In the genomic region with DNA sequence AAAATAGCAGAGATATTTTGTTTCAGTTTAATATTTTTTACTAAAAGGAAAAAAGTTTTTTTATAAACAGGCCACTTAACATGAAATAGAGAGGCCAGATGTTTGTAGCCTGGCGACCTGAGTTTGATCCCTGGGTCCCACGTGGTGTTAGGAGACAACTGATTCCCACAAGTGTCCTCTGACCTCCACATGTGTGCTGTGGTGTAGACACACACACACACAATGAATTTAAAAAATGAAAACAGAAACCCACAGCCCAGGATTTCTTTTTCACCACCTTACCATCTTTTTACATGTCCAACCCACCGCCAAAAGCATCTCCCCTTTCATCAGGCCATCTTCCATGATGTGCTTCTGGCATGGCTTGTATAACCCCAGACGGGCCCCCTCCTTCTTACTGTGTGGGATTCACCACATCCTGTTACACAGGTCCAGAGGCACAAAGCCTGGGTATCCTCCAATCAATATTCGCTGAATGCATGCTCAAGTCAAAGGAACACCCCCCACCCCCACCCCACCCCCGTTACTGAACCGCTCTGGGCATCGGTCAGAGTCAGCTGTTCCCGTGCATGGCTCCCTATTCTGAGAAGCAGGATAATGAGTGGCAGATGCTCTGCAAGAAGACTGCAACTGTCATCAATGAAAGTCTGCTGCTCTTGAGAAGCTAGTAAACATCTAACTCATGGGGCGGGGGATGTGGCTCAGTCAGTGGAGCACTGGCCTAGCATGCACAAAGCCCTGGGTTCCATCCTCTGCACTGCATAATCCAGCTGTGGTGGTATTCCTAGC, we compare ENCODE assay signal across 8 mouse cellular contexts. TPM values are rescaled to one million over a fixed set of nuclear protein-coding genes. Genes with fewer than 3 reads are reported as not detected.
DNase-seq lines count a peak whose midpoint lies in the region; ATAC-seq lines count a peak whose summit lies in the region.

No protein-coding gene starts in this region.

- no peaks in the 10 kb centered on the region for H3K36me3 ChIP-seq in liver, embryonic 12.5 days

- H3K4me3 ChIP-seq in liver, embryonic 12.5 days = no peak overlapping the region

- ATAC-seq in liver, embryonic 12.5 days = peak; percentile 11; the same call in 1 of the 2 replicates

- H3K27ac ChIP-seq in liver, embryonic 12.5 days = peak overlapping the region; percentile 80

- no peaks in the 10 kb centered on the region for H3K9me3 ChIP-seq in liver, embryonic 12.5 days (replicated peaks)

- no peak overlapping the region for H3K9ac ChIP-seq in liver, embryonic 12.5 days

- 29% methylated on average over 10 of the region's 10 CpGs for WGBS in liver, embryonic 12.5 days (ENCODE audit: insufficient replicate concordance)

- DNase-seq in gastrocnemius, postnatal 25 days = peak; percentile 34
- DNase-seq in gastrocnemius, adult 8-10 months (ENCODE audit: low spot score in 2 of 2) = no peak
- DNase-seq in 3T3-L1 (ENCODE audit: low read depth, low spot score) = peak; percentile 60
- peak; percentile 37 for DNase-seq in embryo, embryonic 11 days
- DNase-seq in adipocyte (ENCODE audit: low spot score) = no peak
- DNase-seq in cerebellum, adult 8-10 months = no peak
- no peak for DNase-seq in urinary bladder, postnatal 4 days (ENCODE audit: low spot score in 2 of 2)

- H3K27me3 ChIP-seq in liver, embryonic 12.5 days (replicated peaks) = no peaks in the 10 kb centered on the region

- 0 out of 2 replicates have a peak overlapping the region, but pooled peaks have one; percentile 15 for H3K4me2 ChIP-seq in liver, embryonic 12.5 days

- peaks cover 66% of the 10 kb centered on the region for H3K4me1 ChIP-seq in liver, embryonic 12.5 days

RNA-seq across cellular contexts. Expression of a gene that starts 25.7 kb away (rescaled TPM):
- 10 to 100 TPM; 10.1 to 10.9 TPM for total RNA-seq in gastrocnemius, postnatal 25 days (2021)
- total RNA-seq in gastrocnemius, adult 8-10 months (2022) = 1 to 10 TPM; 4.1 to 10.0 (median 7.6) TPM
- polyA plus RNA-seq in liver, embryonic 12.5 days (2016; fragmentation: Nextera tagmentation; extraction: Ambion mirVana) = 11.1 and 11.4 TPM in 2 replicates

RNA-seq across cellular contexts. Expression of a gene that starts 36.0 kb away (rescaled TPM):
- total RNA-seq in gastrocnemius, postnatal 25 days (2021) = 10 to 100 TPM; 24.1 to 24.8 TPM
- 10 to 100 TPM; 23.1 to 26.2 (median 24.2) TPM for total RNA-seq in gastrocnemius, adult 8-10 months (2022)
- polyA plus RNA-seq in liver, embryonic 12.5 days (2016; fragmentation: Nextera tagmentation; extraction: Ambion mirVana) = 18.8 and 19.3 TPM in 2 replicates

Comparison
In these comparisons a context has a peak if more than half of its experiments do, and no peak if none do; other contexts are left out.
1. DNase-seq: peak in gastrocnemius, postnatal 25 days (single experiment), 3T3-L1 (single experiment) and embryo, embryonic 11 days (single experiment); none in gastrocnemius, adult 8-10 months (0 of 2), adipocyte (single experiment), cerebellum, adult 8-10 months (single experiment) and urinary bladder, postnatal 4 days (0 of 2).